Mouse (Mus musculus) adrenal gland, adult (tissue): ENCODE results near the gene Fat3.

Experiments used
- DNase-seq, 2 experiments: peaks; one replicate each; pipeline ENCODE4 v3.0.0; 2022 to 2023; ENCODE audit warnings: low spot score in 1 of 2; ENCODE audit not compliant: inconsistent age in 2 of 2

The Fat3 gene

DNA sequence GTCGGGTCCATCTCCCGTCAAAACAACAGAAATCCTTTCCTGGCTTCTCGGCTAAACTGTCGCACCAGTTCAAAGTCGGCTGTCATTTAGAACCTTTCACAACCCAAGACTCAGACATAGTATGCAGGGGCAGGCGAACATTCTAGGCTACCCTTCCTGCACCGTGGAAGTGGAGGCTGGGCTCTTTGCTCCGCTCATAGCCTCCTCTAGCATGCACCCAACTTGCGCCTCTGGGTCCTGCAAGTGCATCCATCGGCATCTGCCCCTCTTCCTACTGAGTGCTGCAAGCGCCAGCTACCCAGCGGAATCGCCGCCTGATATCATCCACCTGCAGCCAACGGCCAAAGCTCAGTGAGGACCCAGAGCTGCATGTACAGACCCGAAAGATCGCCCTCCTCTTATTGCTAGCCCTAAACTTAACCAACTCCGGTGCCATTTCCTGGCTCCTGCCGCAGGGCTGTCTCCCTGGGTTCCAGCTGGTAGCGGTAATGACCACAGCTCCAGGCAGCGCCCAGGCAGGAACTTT is at the start of gene Fat3:
Gene Fat3 (minus strand): TSS at position 100 of the 526 bp plus-strand sequence.
- DNase-seq, result peak; percentile 25 to 76

DNA sequence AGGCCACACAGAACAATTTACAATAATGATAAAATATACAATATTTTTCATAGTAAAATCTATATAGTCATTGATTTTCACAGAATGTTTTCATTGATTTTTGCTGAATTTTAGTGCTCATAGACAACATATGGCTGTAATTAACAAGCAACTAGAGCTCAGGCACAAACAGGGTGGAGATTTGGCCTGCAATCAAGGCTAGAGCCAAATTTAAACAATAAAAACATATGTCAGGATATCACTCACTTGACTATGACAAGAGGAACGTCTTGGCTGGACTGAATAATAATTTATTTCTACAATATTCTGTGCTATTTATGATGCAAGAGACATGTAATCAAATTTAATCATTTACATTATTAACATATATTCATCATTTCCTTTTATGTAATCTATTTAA is 31.8 kb upstream of the Fat3 start:
- no peak for DNase-seq

GRCm38 (mm10) chr9:16517543-16517942 is 16.5 kb upstream of the Fat3 start:
- no peak for DNase-seq

DNA sequence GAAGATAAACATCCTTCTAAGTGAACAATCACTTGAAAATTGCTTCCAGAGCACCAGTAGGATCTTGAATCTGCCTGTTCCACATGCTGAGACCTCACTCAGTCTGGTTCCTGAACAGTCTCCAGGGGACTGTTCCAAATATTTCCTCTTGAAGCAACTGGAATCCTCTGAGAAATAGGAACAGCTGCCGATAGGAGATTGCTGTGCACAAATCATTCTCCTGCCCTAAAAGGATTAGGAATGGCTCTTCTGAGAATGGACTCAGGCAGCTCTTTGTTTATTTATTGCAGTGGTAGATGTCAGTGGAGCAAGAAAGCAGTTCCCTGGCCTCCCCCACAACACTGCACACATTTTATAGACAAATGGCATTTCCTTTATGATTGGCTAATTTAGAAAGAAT is 10.9 kb upstream of the Fat3 start:
- DNase-seq, result no peak

DNA sequence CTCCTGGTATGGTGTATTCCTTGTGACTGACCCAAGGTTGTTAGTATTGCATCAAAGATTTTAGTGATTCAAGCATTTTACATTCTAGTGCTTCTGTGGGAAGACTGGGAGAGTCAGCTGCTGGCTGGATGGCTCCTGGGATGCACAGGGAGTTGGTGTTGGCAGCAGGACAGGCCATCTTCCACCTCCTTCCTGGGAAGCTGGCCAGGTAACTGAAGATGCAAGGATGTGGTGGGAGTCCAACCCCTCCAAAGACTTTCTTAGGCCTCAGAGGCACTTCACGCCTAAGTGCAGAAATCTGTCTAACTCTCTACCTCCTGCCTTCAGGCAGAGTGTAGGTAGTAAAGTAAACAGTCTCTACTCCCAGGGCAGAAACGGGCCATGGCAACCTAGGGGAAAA is 2.7 kb upstream of the Fat3 start:
- DNase-seq, result no peak

- DNase-seq, result no peak
Measured at GRCm38 (mm10) chr9:16502673-16503343, 1.7 kb upstream of the Fat3 start.

DNA sequence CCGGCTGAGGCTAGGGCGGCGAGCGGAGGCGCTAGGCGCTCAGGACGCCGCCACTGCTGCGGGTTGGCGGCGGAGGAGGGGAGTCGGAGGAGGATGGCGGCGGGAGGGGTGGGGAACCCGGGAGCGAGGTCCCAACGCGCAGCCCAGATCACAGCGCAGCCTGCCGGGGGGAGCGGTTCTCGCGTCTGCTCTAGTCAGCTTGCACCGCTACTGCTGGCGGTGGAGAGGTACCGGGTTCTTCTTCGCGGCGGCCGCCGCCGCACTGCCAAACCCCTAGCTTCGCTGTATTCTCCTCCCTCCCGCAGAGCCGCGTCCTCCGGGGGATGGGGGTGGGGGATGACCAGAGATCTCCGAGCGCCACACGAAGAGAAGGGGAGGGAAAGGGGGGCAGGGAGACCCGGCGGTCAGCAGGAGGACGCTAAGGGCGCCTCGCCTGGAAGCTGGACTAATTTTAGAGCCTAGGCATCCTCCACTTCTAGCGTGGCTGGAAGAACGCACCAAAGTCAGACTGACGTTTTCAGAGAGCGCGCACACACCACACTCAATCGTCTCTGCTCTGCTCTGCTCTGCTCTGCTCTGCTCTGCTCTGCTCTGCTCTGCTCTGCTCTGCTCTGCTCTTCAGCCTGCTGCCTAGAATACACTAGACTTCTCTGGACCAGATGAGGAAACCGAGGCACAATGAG is 1.0 kb upstream of the Fat3 start:
- DNase-seq, result peak; percentile 58 to 85

GRCm38 (mm10) chr9:16500382-16501185 is 501 bp downstream of the Fat3 start:
- peak; percentile 47 to 84 for DNase-seq

DNA sequence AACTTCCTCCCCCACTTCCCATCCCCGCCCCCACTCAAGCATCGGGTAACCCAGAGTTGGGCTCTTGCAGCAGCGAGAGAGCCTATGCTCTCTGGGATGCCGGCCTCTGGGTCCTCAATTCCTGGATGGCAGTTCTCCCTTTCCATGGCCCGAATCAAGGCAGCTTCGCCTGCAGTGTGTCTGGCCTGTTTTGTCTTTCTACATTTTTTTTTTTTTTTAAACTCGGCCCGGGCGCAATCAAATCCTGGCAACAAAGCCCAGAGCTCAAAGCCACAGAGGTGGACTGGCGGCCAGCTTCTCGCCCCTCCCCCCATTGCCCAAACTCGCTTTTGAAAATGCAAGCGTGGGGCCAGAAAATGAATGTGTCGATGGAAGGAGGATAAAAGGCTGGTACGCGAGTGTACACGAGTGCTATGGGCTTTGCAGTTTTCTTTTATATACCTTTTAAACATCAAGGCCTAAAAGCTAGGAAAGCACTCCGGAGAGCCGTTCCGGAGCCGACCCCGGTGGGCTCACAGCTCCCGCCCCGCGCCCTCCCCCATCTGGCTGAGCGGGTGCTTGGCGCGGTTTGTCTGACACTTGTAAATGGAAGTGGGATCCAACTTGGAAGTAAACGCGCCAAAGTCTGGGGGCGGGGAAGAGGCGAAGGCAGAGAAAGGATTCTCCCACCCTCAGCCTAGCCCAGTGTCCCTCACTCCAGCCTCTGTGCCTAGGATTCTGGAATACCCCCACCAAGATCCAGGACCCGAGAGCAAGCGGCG is 1.3 kb downstream of the Fat3 start:
- DNase-seq, result peak; percentile 33 to 80

DNA sequence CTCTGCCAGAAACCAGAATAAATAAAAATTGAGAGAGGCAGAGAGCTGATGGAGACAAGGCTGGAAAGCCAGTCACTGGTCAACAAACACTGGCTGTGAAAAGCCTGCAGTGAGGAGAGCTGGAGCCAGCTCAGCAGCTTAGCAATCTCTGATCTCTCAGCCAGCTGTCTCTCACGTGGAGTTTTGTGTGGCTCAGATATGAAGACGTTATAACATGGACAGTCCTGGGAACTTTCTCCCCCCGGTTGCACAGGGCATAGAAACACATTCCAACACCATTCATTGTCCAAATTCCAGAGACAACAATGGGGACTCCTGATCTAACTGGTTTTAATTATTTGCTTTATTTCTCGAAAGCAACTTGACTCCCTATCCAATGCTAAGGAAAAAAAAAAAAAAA is 2.2 kb downstream of the Fat3 start:
- no peak for DNase-seq

DNA sequence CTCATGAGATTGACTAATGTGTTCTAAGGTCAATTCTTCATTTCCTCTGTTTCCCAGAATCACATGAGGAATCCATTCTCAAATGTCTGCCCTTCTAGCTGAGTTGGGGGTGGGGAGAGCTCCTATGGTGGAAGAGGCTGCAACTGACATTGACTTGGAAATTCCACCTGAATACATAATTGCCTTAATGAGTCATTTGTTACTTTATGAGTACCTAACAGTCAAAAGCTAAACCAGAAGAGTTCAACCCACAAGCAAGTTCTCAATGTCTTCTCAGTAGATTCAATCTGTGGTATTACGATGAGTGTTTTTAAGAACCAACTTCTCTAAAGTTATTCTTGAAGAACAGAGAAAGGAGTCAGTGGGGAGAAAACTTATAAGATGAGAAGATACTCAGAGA is 3.7 kb downstream of the Fat3 start:
- DNase-seq, result no peak

- no peak for DNase-seq
Measured at GRCm38 (mm10) chr9:16496331-16496730, 4.8 kb downstream of the Fat3 start.

GRCm38 (mm10) chr9:16489661-16490060 is 11.4 kb downstream of the Fat3 start:
- DNase-seq, result no peak

DNA sequence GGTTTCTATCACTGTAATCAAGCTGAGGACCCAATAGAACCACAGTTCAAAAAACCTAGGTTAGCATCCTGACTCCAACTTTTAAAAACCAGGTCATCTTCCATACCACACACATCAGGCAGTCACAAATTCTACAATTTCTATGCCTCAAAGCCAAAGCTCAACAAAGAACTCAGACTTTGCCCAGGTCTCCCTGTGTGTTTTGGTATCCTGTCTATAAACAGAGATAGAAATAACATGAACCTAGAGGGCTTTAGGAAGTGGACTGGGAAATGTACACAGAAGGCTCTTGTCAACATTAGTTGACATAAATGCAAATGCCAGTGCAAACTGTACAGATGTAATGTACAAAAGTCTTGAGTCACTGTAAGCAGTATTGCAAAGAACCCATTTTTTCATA is 13.5 kb downstream of the Fat3 start:
- no peak for DNase-seq

DNA sequence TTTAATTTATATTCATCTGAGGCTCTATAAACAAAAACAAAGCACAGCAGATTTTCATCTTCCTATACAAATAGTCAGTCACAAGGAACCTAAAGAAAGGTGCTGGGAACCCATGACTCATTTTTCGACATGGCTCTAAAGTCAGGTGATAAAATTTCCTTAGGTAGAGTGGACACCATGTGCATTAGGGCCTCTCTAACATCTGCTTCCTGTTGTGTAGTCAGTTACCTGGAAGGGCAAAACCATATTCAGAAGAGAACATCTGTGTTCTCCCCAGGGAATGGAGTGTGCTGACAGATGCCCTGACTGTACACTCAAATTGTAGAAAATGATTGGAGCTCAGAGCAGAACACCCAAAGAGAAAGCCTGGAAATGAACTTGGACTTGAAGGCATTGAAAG is 14.9 kb downstream of the Fat3 start:
- no peak for DNase-seq

GRCm38 (mm10) chr9:16485173-16485572 is 15.9 kb downstream of the Fat3 start:
- no peak for DNase-seq

DNA sequence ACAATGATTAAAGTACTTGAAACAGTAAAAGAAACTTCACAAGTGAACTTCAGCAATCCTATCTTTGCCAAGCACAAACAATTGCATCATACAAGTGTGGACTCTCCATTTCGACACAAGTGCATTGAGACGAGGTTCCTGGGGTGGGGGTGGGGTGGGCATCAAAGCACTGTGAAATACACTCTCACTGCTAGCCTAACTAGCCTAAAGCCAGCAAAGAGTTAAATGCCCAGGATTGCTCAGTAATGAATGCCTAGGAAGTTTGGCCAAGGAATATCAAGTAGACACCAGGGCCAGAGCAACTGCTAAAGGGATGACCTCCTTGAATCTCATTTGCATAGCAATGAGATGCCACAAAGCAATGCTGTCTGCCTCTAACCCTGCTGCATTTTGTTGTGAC is 16.3 kb downstream of the Fat3 start:
- no peak for DNase-seq

DNA sequence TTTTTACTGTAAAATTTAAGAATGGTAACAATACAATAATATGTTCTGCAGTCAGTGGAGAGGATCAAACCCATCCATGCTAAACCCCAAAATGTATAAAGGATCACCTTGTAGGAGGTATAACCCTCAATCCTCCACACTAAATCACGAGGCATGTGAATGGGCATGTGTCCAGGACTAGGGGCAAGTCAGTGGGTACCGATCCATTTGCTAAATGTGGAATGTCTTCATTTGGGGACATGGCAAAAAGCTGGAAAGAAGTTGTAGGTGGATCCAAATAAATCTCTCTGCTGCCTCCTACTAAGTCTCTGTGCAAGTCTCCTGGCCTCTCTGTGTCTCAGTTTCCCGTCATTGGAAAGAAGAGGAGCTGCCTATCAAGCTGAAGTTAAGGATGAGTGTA is 39.6 kb downstream of the Fat3 start:
- no peak for DNase-seq

DNA sequence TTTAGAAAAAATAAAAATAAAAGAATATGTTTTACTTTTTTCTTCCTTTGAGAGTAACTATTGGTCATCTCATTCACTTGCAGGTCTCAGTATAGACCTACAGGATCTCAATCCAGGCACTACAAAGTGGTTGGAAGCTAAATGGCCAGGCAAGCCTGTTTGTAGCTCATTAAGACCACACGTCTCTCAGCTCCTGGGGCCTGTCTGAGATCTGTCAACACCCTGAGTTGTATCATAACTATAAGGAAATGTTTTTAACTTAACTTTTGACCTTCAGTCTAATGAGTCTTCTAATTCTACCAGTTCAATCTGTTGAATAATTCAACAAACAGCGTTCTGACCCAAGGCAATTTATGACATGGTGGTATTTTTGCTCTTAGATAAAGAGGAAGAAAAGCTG is 40.5 kb downstream of the Fat3 start:
- DNase-seq, result no peak

GRCm38 (mm10) chr9:16441930-16442329 is 59.2 kb downstream of the Fat3 start:
- DNase-seq, result no peak

- DNase-seq, result no peak
Measured at GRCm38 (mm10) chr9:16440638-16441037, 60.4 kb downstream of the Fat3 start.
